Mouse (Mus musculus): ENCODE measurements around the gene Gm10842. TPM values are rescaled to one million over a fixed set of nuclear protein-coding genes. Genes with fewer than 3 reads are reported as not detected.

Gene Gm10842
- polyA plus RNA-seq, 1 experiment: not detected

GRCm38 (mm10) chr11:105152357-105152899, 5.7 kb downstream of the Gm10842 start:
- TF ChIP-seq POLR2A (IDR thresholded peaks at IDR 0.05; ENCODE audit: borderline replicate concordance, low read depth, low read length): no peak
- no peak for TF ChIP-seq CTCF (IDR thresholded peaks at IDR 0.05; ENCODE audit: low read depth, low read length)
- Histone ChIP-seq H3K4me3 (ENCODE audit: insufficient read depth, low read length) (no peak overlapping the region), H3K27ac (ENCODE audit: insufficient read depth, low read depth, low read length) (no peak overlapping the region), H3K4me1 (ENCODE audit: control insufficient read depth, insufficient read depth, low read length) (peaks cover 2% of the 10 kb centered on the region; the same call in 1 of the 2 replicates)

- Histone ChIP-seq H3K27ac (ENCODE audit: insufficient read depth, low read depth, low read length) (no peak overlapping the region), H3K4me1 (ENCODE audit: control insufficient read depth, insufficient read depth, low read length) (peaks cover 2% of the 10 kb centered on the region; the same call in 1 of the 2 replicates), H3K4me3 (ENCODE audit: insufficient read depth, low read length) (no peak overlapping the region)
- no peak for TF ChIP-seq CTCF (IDR thresholded peaks at IDR 0.05; ENCODE audit: low read depth, low read length)
- no peak for TF ChIP-seq POLR2A (IDR thresholded peaks at IDR 0.05; ENCODE audit: borderline replicate concordance, low read depth, low read length)
These were observed 6.6 kb downstream of the Gm10842 start for GRCm38 (mm10) chr11:105153068-105153833.

GRCm38 (mm10) chr11:105155915-105156314, 9.2 kb downstream of the Gm10842 start:
- TF ChIP-seq POLR2A (IDR thresholded peaks at IDR 0.05; ENCODE audit: borderline replicate concordance, low read depth, low read length) (no peak), CTCF (IDR thresholded peaks at IDR 0.05; ENCODE audit: low read depth, low read length) (no peak)
- Histone ChIP-seq H3K27ac (ENCODE audit: insufficient read depth, low read depth, low read length) (no peak overlapping the region), H3K4me3 (ENCODE audit: insufficient read depth, low read length) (no peak overlapping the region), H3K4me1 (ENCODE audit: control insufficient read depth, insufficient read depth, low read length) (peaks cover 2% of the 10 kb centered on the region; the same call in 1 of the 2 replicates)

GRCm38 (mm10) chr11:105156748-105157267, 10.1 kb downstream of the Gm10842 start:
- no peak for TF ChIP-seq POLR2A (IDR thresholded peaks at IDR 0.05; ENCODE audit: borderline replicate concordance, low read depth, low read length)
- TF ChIP-seq CTCF (IDR thresholded peaks at IDR 0.05; ENCODE audit: low read depth, low read length): no peak
- Histone ChIP-seq H3K4me1 (ENCODE audit: control insufficient read depth, insufficient read depth, low read length) (no peaks in the 10 kb centered on the region), H3K4me3 (ENCODE audit: insufficient read depth, low read length) (no peak overlapping the region), H3K27ac (ENCODE audit: insufficient read depth, low read depth, low read length) (no peak overlapping the region)

- Histone ChIP-seq H3K4me3 (ENCODE audit: insufficient read depth, low read length) (no peak overlapping the region), H3K4me1 (ENCODE audit: control insufficient read depth, insufficient read depth, low read length) (no peaks in the 10 kb centered on the region), H3K27ac (ENCODE audit: insufficient read depth, low read depth, low read length) (no peak overlapping the region)
- no peak for TF ChIP-seq POLR2A (IDR thresholded peaks at IDR 0.05; ENCODE audit: borderline replicate concordance, low read depth, low read length)
These were observed 11.4 kb downstream of the Gm10842 start for GRCm38 (mm10) chr11:105158047-105158446.

- TF ChIP-seq POLR2A (IDR thresholded peaks at IDR 0.05; ENCODE audit: borderline replicate concordance, low read depth, low read length): no peak
- TF ChIP-seq CTCF (IDR thresholded peaks at IDR 0.05; ENCODE audit: low read depth, low read length): no peak
- H3K4me3 ChIP-seq (ENCODE audit: insufficient read depth, low read length): no peak overlapping the region
- H3K4me1 ChIP-seq (ENCODE audit: control insufficient read depth, insufficient read depth, low read length): no peaks in the 10 kb centered on the region
- no peak overlapping the region for H3K27ac ChIP-seq (ENCODE audit: insufficient read depth, low read depth, low read length)
These were observed 13.1 kb downstream of the Gm10842 start for GRCm38 (mm10) chr11:105159673-105160360.

GRCm38 (mm10) chr11:105161411-105161810, 14.7 kb downstream of the Gm10842 start:
- TF ChIP-seq CTCF (IDR thresholded peaks at IDR 0.05; ENCODE audit: low read depth, low read length) (no peak), POLR2A (IDR thresholded peaks at IDR 0.05; ENCODE audit: borderline replicate concordance, low read depth, low read length) (no peak)
- H3K4me1 ChIP-seq (ENCODE audit: control insufficient read depth, insufficient read depth, low read length): no peaks in the 10 kb centered on the region
- no peak overlapping the region for H3K27ac ChIP-seq (ENCODE audit: insufficient read depth, low read depth, low read length)
- no peak overlapping the region for H3K4me3 ChIP-seq (ENCODE audit: insufficient read depth, low read length)

- H3K4me1 ChIP-seq (ENCODE audit: control insufficient read depth, insufficient read depth, low read length): no peaks in the 10 kb centered on the region
- H3K4me3 ChIP-seq (ENCODE audit: insufficient read depth, low read length): no peak overlapping the region
- H3K27ac ChIP-seq (ENCODE audit: insufficient read depth, low read depth, low read length): no peak overlapping the region
- no peak for TF ChIP-seq POLR2A (IDR thresholded peaks at IDR 0.05; ENCODE audit: borderline replicate concordance, low read depth, low read length)
- TF ChIP-seq CTCF (IDR thresholded peaks at IDR 0.05; ENCODE audit: low read depth, low read length): no peak
These were observed 18.1 kb downstream of the Gm10842 start for GRCm38 (mm10) chr11:105164516-105165510.

- H3K27ac ChIP-seq (ENCODE audit: insufficient read depth, low read depth, low read length): no peak overlapping the region
- TF ChIP-seq POLR2A (IDR thresholded peaks at IDR 0.05; ENCODE audit: borderline replicate concordance, low read depth, low read length) (no peak), CTCF (IDR thresholded peaks at IDR 0.05; ENCODE audit: low read depth, low read length) (no peak)
- no peak overlapping the region for H3K4me3 ChIP-seq (ENCODE audit: insufficient read depth, low read length)
- H3K4me1 ChIP-seq (ENCODE audit: control insufficient read depth, insufficient read depth, low read length): peaks cover 2% of the 10 kb centered on the region; the same call in 1 of the 2 replicates
These were observed 20.1 kb downstream of the Gm10842 start for GRCm38 (mm10) chr11:105166780-105167179.

Measured in bone marrow macrophage, adult 2 months (primary cell).